In genomic region chr15:10598259-10599225, GRCm38 (mm10) we compare ENCODE assay signal across 11 mouse cellular contexts. TPM values are rescaled to one million over a fixed set of nuclear protein-coding genes. Genes with fewer than 3 reads are reported as not detected.
A peak's percentile ranks its signal among the peaks of the same experiment; 100 is the strongest.
DNase-seq lines count a peak whose midpoint lies in the region; ATAC-seq lines count a peak whose summit lies in the region.
"Had no signal": no experiment of that assay in that cellular context is flagged by ENCODE, and none has a peak within 500 bp of the region (broad histone marks: within the 10 kb centered on the region; RNA-seq: fewer than 3 reads in every experiment).

No protein-coding gene starts in this region.

- WGBS in forebrain, embryonic 10.5 days = 74% methylated on average over 16 of the region's 16 CpGs
- WGBS in forebrain, embryonic 15.5 days = 81% methylated on average over 16 of the region's 16 CpGs
- 40% methylated on average over 16 of the region's 16 CpGs for WGBS in hindbrain, embryonic 12.5 days
- 32% methylated on average over 16 of the region's 16 CpGs for WGBS in lung, embryonic 16.5 days
- 71% methylated on average over 16 of the region's 16 CpGs for WGBS in midbrain, embryonic 11.5 days

- no peaks in the 10 kb centered on the region for H3K27me3 ChIP-seq in forebrain, embryonic 10.5 days (ENCODE audit: poor library complexity, severe bottlenecking)
- no peaks in the 10 kb centered on the region for H3K27me3 ChIP-seq in forebrain, embryonic 15.5 days
- H3K27me3 ChIP-seq in hindbrain, embryonic 12.5 days = no peaks in the 10 kb centered on the region
- no peaks in the 10 kb centered on the region for H3K27me3 ChIP-seq in lung, embryonic 16.5 days (ENCODE audit: control insufficient read depth, insufficient read depth, low read depth, low read length)
- no peaks in the 10 kb centered on the region for H3K27me3 ChIP-seq in midbrain, embryonic 11.5 days (ENCODE audit: control insufficient read depth, insufficient read depth, low read length)

- no peak for ATAC-seq in forebrain, embryonic 15.5 days (replicated peaks)
- ATAC-seq in hindbrain, embryonic 12.5 days (ENCODE audit: low FRiP score) = no peak
- peak; percentile 90 for ATAC-seq in lung, embryonic 16.5 days (ENCODE audit: low read depth)
- no peak for ATAC-seq in midbrain, embryonic 11.5 days (ENCODE audit: low FRiP score)

- peaks cover 17% of the 10 kb centered on the region for H3K4me1 ChIP-seq in forebrain, embryonic 10.5 days
- peaks cover 11% of the 10 kb centered on the region; the same call in 1 of the 2 replicates for H3K4me1 ChIP-seq in forebrain, embryonic 15.5 days
- H3K4me1 ChIP-seq in hindbrain, embryonic 12.5 days = peaks cover 17% of the 10 kb centered on the region
- H3K4me1 ChIP-seq in lung, embryonic 16.5 days (replicated peaks; ENCODE audit: control insufficient read depth, insufficient read depth, low read length) = peaks cover 34% of the 10 kb centered on the region
- H3K4me1 ChIP-seq in midbrain, embryonic 11.5 days (ENCODE audit: control insufficient read depth, insufficient read depth, low read length) = no peaks in the 10 kb centered on the region

- H3K9me3 ChIP-seq in forebrain, embryonic 10.5 days = no peaks in the 10 kb centered on the region; the same call in 1 of the 2 replicates
- no peaks in the 10 kb centered on the region for H3K9me3 ChIP-seq in forebrain, embryonic 15.5 days
- no peaks in the 10 kb centered on the region for H3K9me3 ChIP-seq in hindbrain, embryonic 12.5 days (replicated peaks)
- H3K9me3 ChIP-seq in lung, embryonic 16.5 days (ENCODE audit: control insufficient read depth, low read length) = no peaks in the 10 kb centered on the region
- H3K9me3 ChIP-seq in midbrain, embryonic 11.5 days (ENCODE audit: control insufficient read depth, low read length) = no peaks in the 10 kb centered on the region

- no peak overlapping the region for H3K4me3 ChIP-seq in forebrain, embryonic 10.5 days
- no peak overlapping the region for H3K4me3 ChIP-seq in forebrain, embryonic 15.5 days
- no peak overlapping the region for H3K4me3 ChIP-seq in hindbrain, embryonic 12.5 days
- no peak overlapping the region for H3K4me3 ChIP-seq in lung, embryonic 16.5 days (ENCODE audit: low read length)
- H3K4me3 ChIP-seq in midbrain, embryonic 11.5 days (ENCODE audit: low read depth, low read length) = no peak overlapping the region

- no peak overlapping the region for H3K9ac ChIP-seq in forebrain, embryonic 15.5 days (replicated peaks)
- no peak overlapping the region for H3K9ac ChIP-seq in hindbrain, embryonic 12.5 days
- no peak overlapping the region for H3K9ac ChIP-seq in lung, embryonic 16.5 days (ENCODE audit: low read length)
- no peak overlapping the region for H3K9ac ChIP-seq in midbrain, embryonic 11.5 days (ENCODE audit: low read length)

- DNase-seq in forebrain, embryonic 10.5 days (ENCODE audit: extremely low spot score, low spot score) = no peak
- peak; percentile 24 for DNase-seq in embryo, embryonic 11.5 days (ENCODE audit: low read depth, low spot score)
- no peak for DNase-seq in ovary, postnatal 10 days (ENCODE audit: low spot score)
- no peak for DNase-seq in midbrain, embryonic 11.5 days (ENCODE audit: low spot score, missing footprints)
- DNase-seq in layer of hippocampus, postnatal 25 days (ENCODE audit: extremely low spot score in 1 of 2, low spot score in 1 of 2) = no peak
- DNase-seq: cerebellum, postnatal 36 days had no signal

- peak overlapping the region; percentile 65 for H3K27ac ChIP-seq in forebrain, embryonic 10.5 days
- no peak overlapping the region for H3K27ac ChIP-seq in forebrain, embryonic 15.5 days (replicated peaks)
- peak overlapping the region; percentile 52 for H3K27ac ChIP-seq in hindbrain, embryonic 12.5 days
- peak overlapping the region; percentile 51 for H3K27ac ChIP-seq in lung, embryonic 16.5 days (ENCODE audit: low read length)
- H3K27ac ChIP-seq in midbrain, embryonic 11.5 days (ENCODE audit: low read depth, low read length) = no peak overlapping the region

- no peak overlapping the region for H3K4me2 ChIP-seq in forebrain, embryonic 15.5 days (replicated peaks)
- no peak overlapping the region for H3K4me2 ChIP-seq in hindbrain, embryonic 12.5 days (replicated peaks)
- H3K4me2 ChIP-seq in lung, embryonic 16.5 days (ENCODE audit: low read depth, low read length) = peak overlapping the region; percentile 28
- H3K4me2 ChIP-seq in midbrain, embryonic 11.5 days = no peak overlapping the region

- H3K36me3 ChIP-seq in forebrain, embryonic 10.5 days (replicated peaks) = peaks cover 21% of the 10 kb centered on the region; the same call in 1 of the 2 replicates
- no peaks in the 10 kb centered on the region for H3K36me3 ChIP-seq in forebrain, embryonic 15.5 days
- H3K36me3 ChIP-seq in hindbrain, embryonic 12.5 days = 0 out of 2 replicates have a peak, but pooled peaks cover 3% of the 10 kb centered on the region
- H3K36me3 ChIP-seq in lung, embryonic 16.5 days (ENCODE audit: control insufficient read depth, insufficient read depth, low read length) = peaks cover 8% of the 10 kb centered on the region
- H3K36me3 ChIP-seq in midbrain, embryonic 11.5 days (ENCODE audit: control insufficient read depth, insufficient read depth, low read length) = peaks cover under 1% of the 10 kb centered on the region

RNA-seq across cellular contexts. Expression of gene Ttc23l, which starts 40.1 kb away (rescaled TPM):
- not detected in 2 replicates for polyA plus RNA-seq in forebrain, embryonic 10.5 days (2016; fragmentation: Nextera tagmentation; extraction: Ambion mirVana)
- polyA plus RNA-seq in forebrain, embryonic 15.5 days (2015; fragmentation: Nextera tagmentation; extraction: Ambion mirVana) = not detected in 2 replicates
- not detected in 2 replicates for polyA plus RNA-seq in hindbrain, embryonic 12.5 days (2016; fragmentation: Nextera tagmentation; extraction: Ambion mirVana)
- polyA plus RNA-seq in lung, embryonic 16.5 days (2015; fragmentation: Nextera tagmentation; extraction: Ambion mirVana) = not detected in 2 replicates
- polyA plus RNA-seq in midbrain, embryonic 11.5 days (2014; fragmentation: Nextera tagmentation; extraction: Ambion mirVana) = not detected in 2 replicates
- total RNA-seq in layer of hippocampus, postnatal 25 days (2021) = not detected
- polyA plus RNA-seq: heart, embryonic 14.5 days; spleen, adult 2 months had no signal

Comparison
In these comparisons a context has a peak if more than half of its experiments do, and no peak if none do; other contexts are left out.
1. H3K27ac ChIP-seq: peak in forebrain, embryonic 10.5 days (single experiment), hindbrain, embryonic 12.5 days (single experiment) and lung, embryonic 16.5 days (single experiment); none in forebrain, embryonic 15.5 days (single experiment) and midbrain, embryonic 11.5 days (single experiment).